Mouse (Mus musculus): ENCODE data around the gene Kcnh4. TPM values are rescaled to one million over a fixed set of nuclear protein-coding genes. Genes with fewer than 3 reads are reported as not detected.

The Kcnh4 gene
- polyA plus RNA-seq, 1 experiment from 2014 or later = 0.15 TPM

- H3K4me1 ChIP-seq (ENCODE audit: control insufficient read depth, insufficient read depth, low read length) = peaks cover 31% of the 10 kb centered on the region
- no peak overlapping the region for H3K4me3 ChIP-seq (ENCODE audit: low read length)
- no peaks in the 10 kb centered on the region for H3K9me3 ChIP-seq (ENCODE audit: control insufficient read depth, low read length)
- no peak overlapping the region for H3K27ac ChIP-seq (ENCODE audit: low read length)
- no peaks in the 10 kb centered on the region for H3K27me3 ChIP-seq (replicated peaks; ENCODE audit: control insufficient read depth, insufficient read depth, low read length)
- 90% methylated on average over 15 of the region's 15 CpGs for WGBS
- peaks cover 20% of the 10 kb centered on the region for H3K36me3 ChIP-seq (ENCODE audit: control insufficient read depth, insufficient read depth, low read length)
- no peak overlapping the region for H3K4me2 ChIP-seq (ENCODE audit: low read depth, low read length)
- 0 out of 2 replicates have a peak overlapping the region, but pooled peaks have one; percentile 37 for H3K9ac ChIP-seq (ENCODE audit: low read depth, low read length)
- no peak for ATAC-seq
Observed at GRCm38 (mm10) chr11:100710528-100710927, 49.2 kb downstream of the Kcnh4 start.

GRCm38 (mm10) chr11:100709201-100709810, 50.4 kb downstream of the Kcnh4 start:
- Histone ChIP-seq H3K9me3 (ENCODE audit: control insufficient read depth, low read length) (no peaks in the 10 kb centered on the region), H3K4me3 (ENCODE audit: low read length) (no peak overlapping the region), H3K27ac (ENCODE audit: low read length) (no peak overlapping the region), H3K27me3 (replicated peaks; ENCODE audit: control insufficient read depth, insufficient read depth, low read length) (no peaks in the 10 kb centered on the region), H3K4me2 (ENCODE audit: low read depth, low read length) (no peak overlapping the region), H3K36me3 (ENCODE audit: control insufficient read depth, insufficient read depth, low read length) (peaks cover 20% of the 10 kb centered on the region), H3K9ac (ENCODE audit: low read depth, low read length) (no peak overlapping the region), H3K4me1 (ENCODE audit: control insufficient read depth, insufficient read depth, low read length) (peaks cover 29% of the 10 kb centered on the region)
- no peak for ATAC-seq
- 93% methylated on average over 9 of the region's 9 CpGs for WGBS

- Histone ChIP-seq H3K4me3 (ENCODE audit: low read length) (no peak overlapping the region), H3K9ac (ENCODE audit: low read depth, low read length) (no peak overlapping the region), H3K36me3 (ENCODE audit: control insufficient read depth, insufficient read depth, low read length) (peaks cover 20% of the 10 kb centered on the region), H3K27me3 (replicated peaks; ENCODE audit: control insufficient read depth, insufficient read depth, low read length) (no peaks in the 10 kb centered on the region), H3K27ac (ENCODE audit: low read length) (no peak overlapping the region), H3K4me1 (ENCODE audit: control insufficient read depth, insufficient read depth, low read length) (peaks cover 16% of the 10 kb centered on the region), H3K4me2 (ENCODE audit: low read depth, low read length) (no peak overlapping the region), H3K9me3 (ENCODE audit: control insufficient read depth, low read length) (no peaks in the 10 kb centered on the region)
- 94% methylated on average over 23 of the region's 23 CpGs for WGBS
- ATAC-seq = no peak
Observed at GRCm38 (mm10) chr11:100705095-100705747, 54.5 kb downstream of the Kcnh4 start.

GRCm38 (mm10) chr11:100703851-100704531, 55.8 kb downstream of the Kcnh4 start, which contains the start of gene Dhx58:
Gene Dhx58 (minus strand): TSS chr11:100704271.
- peak; percentile 37; the same call in 1 of the 2 replicates for ATAC-seq
- Histone ChIP-seq H3K4me3 (ENCODE audit: low read length) (peak within 1 kb of the TSS; percentile 17; the same call in 1 of the 2 replicates), H3K4me1 (ENCODE audit: control insufficient read depth, insufficient read depth, low read length) (peaks cover 16% of the 10 kb centered on the region), H3K36me3 (ENCODE audit: control insufficient read depth, insufficient read depth, low read length) (peaks cover 16% of the 10 kb centered on the region), H3K27me3 (replicated peaks; ENCODE audit: control insufficient read depth, insufficient read depth, low read length) (no peaks in the 10 kb centered on the region), H3K4me2 (ENCODE audit: low read depth, low read length) (peak within 1 kb of the TSS; percentile 9; the same call in 1 of the 2 replicates), H3K9me3 (ENCODE audit: control insufficient read depth, low read length) (no peaks in the 10 kb centered on the region), H3K27ac (ENCODE audit: low read length) (no peak within 1 kb of the TSS), H3K9ac (ENCODE audit: low read depth, low read length) (peak within 1 kb of the TSS; percentile 49; the same call in 1 of the 2 replicates)
- 58% methylated on average over 7 of the region's 7 CpGs for WGBS

GRCm38 (mm10) chr11:100703366-100703765, 56.4 kb downstream of the Kcnh4 start:
- Histone ChIP-seq H3K9me3 (ENCODE audit: control insufficient read depth, low read length) (no peaks in the 10 kb centered on the region), H3K4me3 (ENCODE audit: low read length) (no peak overlapping the region), H3K4me1 (ENCODE audit: control insufficient read depth, insufficient read depth, low read length) (peaks cover 16% of the 10 kb centered on the region), H3K27ac (ENCODE audit: low read length) (no peak overlapping the region), H3K4me2 (ENCODE audit: low read depth, low read length) (no peak overlapping the region), H3K27me3 (replicated peaks; ENCODE audit: control insufficient read depth, insufficient read depth, low read length) (no peaks in the 10 kb centered on the region), H3K9ac (ENCODE audit: low read depth, low read length) (no peak overlapping the region), H3K36me3 (ENCODE audit: control insufficient read depth, insufficient read depth, low read length) (peaks cover 9% of the 10 kb centered on the region)
- WGBS = 64% methylated on average over 11 of the region's 11 CpGs
- no peak for ATAC-seq

GRCm38 (mm10) chr11:100702906-100703305, 56.8 kb downstream of the Kcnh4 start:
- H3K27me3 ChIP-seq (replicated peaks; ENCODE audit: control insufficient read depth, insufficient read depth, low read length) = no peaks in the 10 kb centered on the region
- no peak for ATAC-seq
- peak overlapping the region; percentile 23 for H3K9ac ChIP-seq (ENCODE audit: low read depth, low read length)
- no peak overlapping the region for H3K27ac ChIP-seq (ENCODE audit: low read length)
- peaks cover 5% of the 10 kb centered on the region for H3K36me3 ChIP-seq (ENCODE audit: control insufficient read depth, insufficient read depth, low read length)
- H3K4me1 ChIP-seq (ENCODE audit: control insufficient read depth, insufficient read depth, low read length) = peaks cover 16% of the 10 kb centered on the region
- WGBS = 43% methylated on average over 7 of the region's 7 CpGs
- H3K4me3 ChIP-seq (ENCODE audit: low read length) = peak overlapping the region; percentile 25
- no peaks in the 10 kb centered on the region for H3K9me3 ChIP-seq (ENCODE audit: control insufficient read depth, low read length)
- peak overlapping the region; percentile 43 for H3K4me2 ChIP-seq (ENCODE audit: low read depth, low read length)

- whole genome bisulfite sequencing = 42% methylated on average over 19 of the region's 19 CpGs
- H3K36me3 ChIP-seq (ENCODE audit: control insufficient read depth, insufficient read depth, low read length) = peaks cover 5% of the 10 kb centered on the region
- H3K9me3 ChIP-seq (ENCODE audit: control insufficient read depth, low read length) = no peaks in the 10 kb centered on the region
- ATAC-seq = peak; percentile 36
- peak overlapping the region; percentile 23 for H3K9ac ChIP-seq (ENCODE audit: low read depth, low read length)
- peak overlapping the region; percentile 25 for H3K4me3 ChIP-seq (ENCODE audit: low read length)
- no peak overlapping the region for H3K27ac ChIP-seq (ENCODE audit: low read length)
- peaks cover 16% of the 10 kb centered on the region for H3K4me1 ChIP-seq (ENCODE audit: control insufficient read depth, insufficient read depth, low read length)
- peak overlapping the region; percentile 43 for H3K4me2 ChIP-seq (ENCODE audit: low read depth, low read length)
- H3K27me3 ChIP-seq (replicated peaks; ENCODE audit: control insufficient read depth, insufficient read depth, low read length) = no peaks in the 10 kb centered on the region
Observed at GRCm38 (mm10) chr11:100702081-100702851, 57.5 kb downstream of the Kcnh4 start.

GRCm38 (mm10) chr11:100701301-100701700, 58.4 kb downstream of the Kcnh4 start:
- 12% methylated on average over 14 of the region's 14 CpGs for WGBS
- Histone ChIP-seq H3K9ac (ENCODE audit: low read depth, low read length) (peak overlapping the region; percentile 8; the same call in 1 of the 2 replicates), H3K27ac (ENCODE audit: low read length) (no peak overlapping the region), H3K36me3 (ENCODE audit: control insufficient read depth, insufficient read depth, low read length) (0 out of 2 replicates have a peak, but pooled peaks cover under 1% of the 10 kb centered on the region), H3K27me3 (replicated peaks; ENCODE audit: control insufficient read depth, insufficient read depth, low read length) (no peaks in the 10 kb centered on the region), H3K4me3 (ENCODE audit: low read length) (peak overlapping the region; percentile 33), H3K9me3 (ENCODE audit: control insufficient read depth, low read length) (no peaks in the 10 kb centered on the region), H3K4me2 (ENCODE audit: low read depth, low read length) (peak overlapping the region; percentile 53), H3K4me1 (ENCODE audit: control insufficient read depth, insufficient read depth, low read length) (peaks cover 16% of the 10 kb centered on the region)
- ATAC-seq = no peak

- H3K4me2 ChIP-seq (ENCODE audit: low read depth, low read length) = no peak overlapping the region
- ATAC-seq = no peak
- WGBS = 80% methylated on average over 3 of the region's 3 CpGs
- no peaks in the 10 kb centered on the region for H3K36me3 ChIP-seq (ENCODE audit: control insufficient read depth, insufficient read depth, low read length)
- H3K9ac ChIP-seq (ENCODE audit: low read depth, low read length) = no peak overlapping the region
- no peaks in the 10 kb centered on the region for H3K9me3 ChIP-seq (ENCODE audit: control insufficient read depth, low read length)
- H3K4me1 ChIP-seq (ENCODE audit: control insufficient read depth, insufficient read depth, low read length) = peaks cover 16% of the 10 kb centered on the region
- no peaks in the 10 kb centered on the region for H3K27me3 ChIP-seq (replicated peaks; ENCODE audit: control insufficient read depth, insufficient read depth, low read length)
- H3K4me3 ChIP-seq (ENCODE audit: low read length) = no peak overlapping the region
- no peak overlapping the region for H3K27ac ChIP-seq (ENCODE audit: low read length)
Observed at GRCm38 (mm10) chr11:100700710-100701109, 59.0 kb downstream of the Kcnh4 start.

Data from intestine, embryonic 16.5 days (tissue).